Mouse (Mus musculus): ENCODE results near the gene Tmem243.

The Tmem243 gene

DNA sequence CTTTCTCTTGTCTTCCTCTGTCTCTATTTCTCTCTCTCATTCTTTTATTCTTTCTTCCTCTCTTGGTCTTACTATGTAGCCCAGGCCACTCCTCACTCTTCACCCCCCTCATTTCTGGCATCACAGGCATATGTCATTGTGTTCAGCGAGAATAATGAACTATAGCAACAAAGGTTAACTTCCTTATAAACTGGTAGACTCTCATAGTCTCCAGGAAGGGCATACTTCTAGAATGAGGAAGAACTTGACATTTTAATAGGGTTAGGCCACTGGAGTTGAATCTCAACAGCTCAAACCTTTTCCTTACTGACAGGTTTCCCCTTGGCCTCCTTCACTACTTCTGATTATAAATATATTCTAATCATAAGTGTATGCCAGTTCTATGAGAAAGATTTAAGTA is 86.0 kb downstream of the Tmem243 start:
- no peak for DNase-seq
